Mouse (Mus musculus) myocyte (in vitro differentiated cells): ENCODE measurements at regions not wholly inside any gene's neighbourhood (a gene's known extent, or its start where the extent isn't known, plus 50 kb on each side); places are given as distances from the start of the nearest gene placed in this dataset.

Experiments used
- CEBPB ChIP-seq: IDR thresholded peaks from 2 replicates; pipeline ENCODE4 v1.6.1; 2011; ENCODE audit warnings: mild to moderate bottlenecking, moderate library complexity; ENCODE audit not compliant: poor library complexity, insufficient read depth, severe bottlenecking
- E2F4 ChIP-seq: IDR thresholded peaks from one replicate; pipeline ENCODE4 v1.6.1; 2011; ENCODE audit warnings: mild to moderate bottlenecking, control low read depth, moderate library complexity; ENCODE audit not compliant: insufficient read depth
- MAX ChIP-seq: IDR thresholded peaks from one replicate; pipeline ENCODE4 v1.6.1; 2011; ENCODE audit warnings: low read depth, mild to moderate bottlenecking, control low read depth
- MYOD1 ChIP-seq, 3 experiments: IDR thresholded peaks; one replicate each; pipeline ENCODE4 v1.6.1; 2011; ENCODE audit warnings: control low read depth in 2 of 3, low read depth in 2 of 3, mild to moderate bottlenecking in 2 of 3, moderate library complexity in 1 of 3; ENCODE audit not compliant: insufficient read length in 2 of 3, control insufficient read depth in 1 of 3
- MYOG ChIP-seq, 3 experiments: IDR thresholded peaks; one replicate each; pipeline ENCODE4 v1.6.1; 2011; ENCODE audit warnings: control low read depth in 2 of 3, low read depth in 2 of 3, mild to moderate bottlenecking in 2 of 3; ENCODE audit not compliant: insufficient read length in 2 of 3, control insufficient read depth in 1 of 3, insufficient read depth in 1 of 3
- POLR2A ChIP-seq: IDR thresholded peaks from one replicate; pipeline ENCODE4 v1.6.1; 2011; ENCODE audit warnings: low read depth, mild to moderate bottlenecking, control low read depth, moderate library complexity; ENCODE audit not compliant: insufficient read length
- POLR2AphosphoS2 ChIP-seq: IDR thresholded peaks from one replicate; pipeline ENCODE4 v1.6.1; 2011; ENCODE audit warnings: low read depth, control low read depth; ENCODE audit not compliant: insufficient read length
- REST ChIP-seq: IDR thresholded peaks from one replicate; pipeline ENCODE4 v1.6.1; 2011; ENCODE audit warnings: mild to moderate bottlenecking, control low read depth, moderate library complexity; ENCODE audit not compliant: insufficient read depth, insufficient read length
- SRF ChIP-seq: IDR thresholded peaks from one replicate; pipeline ENCODE4 v1.6.1; 2011; ENCODE audit warnings: low read depth; ENCODE audit not compliant: control insufficient read depth, insufficient read length
- TCF12 ChIP-seq: IDR thresholded peaks from one replicate; pipeline ENCODE4 v1.6.1; 2011; ENCODE audit warnings: mild to moderate bottlenecking, control low read depth; ENCODE audit not compliant: poor library complexity, insufficient read depth, severe bottlenecking
- TCF3 ChIP-seq: IDR thresholded peaks from one replicate; pipeline ENCODE4 v1.6.1; 2011; ENCODE audit warnings: low read depth, control low read depth; ENCODE audit not compliant: insufficient read length

GRCm38 (mm10) chr3:144104366-144104765 lies 100.7 kb downstream of the Lmo4 start:
- TF ChIP-seq POLR2A: no peak
- TF ChIP-seq E2F4: no peak
- no peak for TF ChIP-seq MYOG (IDR thresholded peaks at IDR 0.05; ENCODE audit: control insufficient read depth in 1 of 3, insufficient read depth in 1 of 3, insufficient read length in 2 of 3, low read depth in 2 of 3)
- no peak for TF ChIP-seq SRF
- TF ChIP-seq CEBPB: no peak
- no peak for TF ChIP-seq MAX
- no peak for TF ChIP-seq POLR2AphosphoS2
- TF ChIP-seq REST: no peak
- TF ChIP-seq TCF12: no peak
- TF ChIP-seq MYOD1 (IDR thresholded peaks at IDR 0.05; ENCODE audit: control insufficient read depth in 1 of 3, insufficient read length in 2 of 3, low read depth in 2 of 3): no peak
- no peak for TF ChIP-seq TCF3
